In genomic region chr16:31623136-31623535, GRCm38 (mm10) we compare ENCODE assay signal across 25 mouse cellular contexts. TPM values are rescaled to one million over a fixed set of nuclear protein-coding genes. Genes with fewer than 3 reads are reported as not detected.
A peak's percentile ranks its signal among the peaks of the same experiment; 100 is the strongest.
DNase-seq lines count a peak whose midpoint lies in the region; ATAC-seq and TF ChIP-seq lines count a peak whose summit lies in the region.
"Had no signal": no experiment of that assay in that cellular context is flagged by ENCODE, and none has a peak within 500 bp of the region (broad histone marks: within the 10 kb centered on the region; RNA-seq: fewer than 3 reads in every experiment).

No protein-coding gene starts in this region.

- no peak overlapping the region for H3K27ac ChIP-seq in heart, embryonic 11.5 days (ENCODE audit: low read depth, low read length)
- H3K27ac ChIP-seq in intestine, postnatal 0 days (ENCODE audit: low read depth, low read length), result no peak overlapping the region
- H3K27ac ChIP-seq: forebrain, embryonic 10.5 days; forebrain, embryonic 13.5 days; heart, embryonic 15.5 days; hindbrain, embryonic 10.5 days; hindbrain, embryonic 13.5 days had no signal

- no peak for TF ChIP-seq CTCF in lung, adult 2 months (IDR thresholded peaks at IDR 0.05; ENCODE audit: insufficient read depth, low read length)
- no peak for TF ChIP-seq CTCF in intestine, postnatal 0 days (IDR thresholded peaks at IDR 0.05; ENCODE audit: low read depth)

- H3K4me2 ChIP-seq in heart, embryonic 11.5 days, result no peak overlapping the region
- H3K4me2 ChIP-seq in intestine, postnatal 0 days (replicated peaks; ENCODE audit: low read depth), result no peak overlapping the region
- H3K4me2 ChIP-seq: forebrain, embryonic 13.5 days; heart, embryonic 12.5 days; heart, embryonic 15.5 days; hindbrain, embryonic 13.5 days had no signal

- DNase-seq in heart, adult 11 months, result peak; percentile 46
- DNase-seq in lung, adult 2 months, result peak; percentile 13
- DNase-seq in lung, postnatal 10 days, result no peak
- peak; percentile 39 for DNase-seq in lung, postnatal 25 days (ENCODE audit: low spot score)
- DNase-seq: adrenal gland, adult 8-10 months; adrenal gland, postnatal 25 days; cerebellum, adult 11-12 months; cerebellum, adult 8-10 months; cerebellum, postnatal 10 days; cerebellum, postnatal 36 days; gastrocnemius, postnatal 10 days; gastrocnemius, postnatal 36 days; heart, postnatal 10 days; heart, postnatal 36 days had no signal

- no peak for TF ChIP-seq POLR2A in lung, adult 2 months (IDR thresholded peaks at IDR 0.05; ENCODE audit: borderline replicate concordance, extremely low read depth, low read depth, low read length)

- no peak for ATAC-seq in heart, embryonic 11.5 days (replicated peaks; ENCODE audit: insufficient number of reproducible peaks, low FRiP score, low TSS enrichment)
- ATAC-seq in intestine, postnatal 0 days, result no peak
- ATAC-seq: activated CD4-positive, CD25-positive, alpha-beta regulatory T cell, adult 4 months; forebrain, embryonic 13.5 days; forebrain, embryonic 16.5 days; hindbrain, embryonic 16.5 days had no signal

- H3K27me3 ChIP-seq in heart, embryonic 11.5 days (ENCODE audit: control insufficient read depth, insufficient read depth, low read length), result no peaks in the 10 kb centered on the region
- H3K27me3 ChIP-seq in intestine, postnatal 0 days (replicated peaks; ENCODE audit: control insufficient read depth, insufficient read depth, low read length), result no peaks in the 10 kb centered on the region
- H3K27me3 ChIP-seq: forebrain, embryonic 13.5 days; heart, embryonic 12.5 days; heart, embryonic 15.5 days; hindbrain, embryonic 13.5 days had no signal

- WGBS in heart, embryonic 11.5 days (ENCODE audit: insufficient replicate concordance), result 84% methylated on average over 6 of the region's 6 CpGs
- 63% methylated on average over 6 of the region's 6 CpGs for WGBS in lung, adult 2 months
- 78% methylated on average over 6 of the region's 6 CpGs for WGBS in intestine, postnatal 0 days

- H3K4me1 ChIP-seq in heart, embryonic 11.5 days (ENCODE audit: control insufficient read depth, insufficient read depth, low read length), result peaks cover 3% of the 10 kb centered on the region; the same call in 1 of the 2 replicates
- no peaks in the 10 kb centered on the region for H3K4me1 ChIP-seq in lung, adult 2 months (ENCODE audit: control insufficient read depth, insufficient read depth, low read length)
- H3K4me1 ChIP-seq in intestine, postnatal 0 days (replicated peaks; ENCODE audit: control insufficient read depth, insufficient read depth, low read length), result no peaks in the 10 kb centered on the region

- H3K9me3 ChIP-seq in heart, embryonic 11.5 days (replicated peaks; ENCODE audit: control insufficient read depth, low read length), result no peaks in the 10 kb centered on the region
- no peaks in the 10 kb centered on the region for H3K9me3 ChIP-seq in intestine, postnatal 0 days (ENCODE audit: control insufficient read depth)
- H3K9me3 ChIP-seq: forebrain, embryonic 10.5 days; forebrain, embryonic 13.5 days; heart, embryonic 12.5 days; heart, embryonic 15.5 days; hindbrain, embryonic 10.5 days; hindbrain, embryonic 13.5 days had no signal

- no peak overlapping the region for H3K9ac ChIP-seq in heart, embryonic 11.5 days (ENCODE audit: low read depth, low read length)
- no peak overlapping the region for H3K9ac ChIP-seq in intestine, postnatal 0 days (ENCODE audit: low read depth, low read length)
- H3K9ac ChIP-seq: forebrain, embryonic 13.5 days; heart, embryonic 12.5 days; heart, embryonic 15.5 days; hindbrain, embryonic 13.5 days had no signal

- no peaks in the 10 kb centered on the region for H3K36me3 ChIP-seq in heart, embryonic 11.5 days (ENCODE audit: control insufficient read depth, insufficient read depth, low read length)
- H3K36me3 ChIP-seq in intestine, postnatal 0 days (ENCODE audit: control insufficient read depth, insufficient read depth), result no peaks in the 10 kb centered on the region
- H3K36me3 ChIP-seq: forebrain, embryonic 10.5 days; heart, embryonic 12.5 days; heart, embryonic 15.5 days; hindbrain, embryonic 13.5 days had no signal

- no peak overlapping the region for H3K4me3 ChIP-seq in heart, embryonic 11.5 days (ENCODE audit: low read depth, low read length)
- no peak overlapping the region for H3K4me3 ChIP-seq in lung, adult 2 months (replicated peaks; ENCODE audit: extremely low read depth, low read depth, low read length)
- no peak overlapping the region for H3K4me3 ChIP-seq in intestine, postnatal 0 days (ENCODE audit: low read depth, low read length)
- H3K4me3 ChIP-seq: forebrain, embryonic 10.5 days; forebrain, embryonic 13.5 days; heart, embryonic 12.5 days; heart, embryonic 15.5 days; hindbrain, embryonic 10.5 days; hindbrain, embryonic 13.5 days had no signal

RNA-seq across cellular contexts. Expression of gene Dlg1, which starts 40.1 kb away (rescaled TPM):
- polyA plus RNA-seq in heart, embryonic 11.5 days (2014; fragmentation: Nextera tagmentation; extraction: Ambion mirVana), result 22.5 and 25.4 TPM in 2 replicates
- polyA plus RNA-seq in lung, adult 2 months (2012; rRNA removed), result 14.0 and 22.0 TPM in 2 replicates
- 10.5 and 11.2 TPM in 2 replicates for polyA plus RNA-seq in intestine, postnatal 0 days (2015; fragmentation: Nextera tagmentation; extraction: Ambion mirVana)
